Mouse (Mus musculus): Measurements from ENCODE around the gene Slc10a6. TPM values are rescaled to one million over a fixed set of nuclear protein-coding genes. Genes with fewer than 3 reads are reported as not detected.
A peak's percentile ranks its signal among the peaks of the same experiment; 100 is the strongest.

Slc10a6 gene
- polyA plus RNA-seq, 1 experiment: 0.90 TPM

- Histone ChIP-seq H3K4me1 (ENCODE audit: control insufficient read depth, insufficient read depth, insufficient read length) (no peaks in the 10 kb centered on the region), H3K27ac (ENCODE audit: insufficient read depth, low read length) (no peak overlapping the region), H3K4me3 (ENCODE audit: extremely low read depth, insufficient read depth, insufficient read length) (no peak overlapping the region), H3K27me3 (ENCODE audit: control insufficient read depth, insufficient read depth, low read length) (no peaks in the 10 kb centered on the region), H3K36me3 (ENCODE audit: control insufficient read depth, insufficient read depth, low read length) (no peaks in the 10 kb centered on the region)
- TF ChIP-seq CTCF (IDR thresholded peaks at IDR 0.05; ENCODE audit: extremely low read depth, insufficient read depth, insufficient read length, insufficient replicate concordance): no peak
- no peak for TF ChIP-seq POLR2A (IDR thresholded peaks at IDR 0.05; ENCODE audit: low read depth, low read length)
- WGBS: 68% methylated on average over 2 of the region's 2 CpGs
- DNase-seq (ENCODE audit: low read depth in 1 of 2, low spot score in 2 of 2): no peak
Observed at GRCm38 (mm10) chr5:103665876-103666275, 36.7 kb upstream of the Slc10a6 start.

GRCm38 (mm10) chr5:103664932-103665331 is 35.7 kb upstream of the Slc10a6 start:
- H3K4me3 ChIP-seq (ENCODE audit: extremely low read depth, insufficient read depth, insufficient read length): no peak overlapping the region
- no peak for DNase-seq (ENCODE audit: low read depth in 1 of 2, low spot score in 2 of 2)
- WGBS: 92% methylated on average over 9 of the region's 9 CpGs
- TF ChIP-seq CTCF (IDR thresholded peaks at IDR 0.05; ENCODE audit: extremely low read depth, insufficient read depth, insufficient read length, insufficient replicate concordance): no peak
- TF ChIP-seq POLR2A (IDR thresholded peaks at IDR 0.05; ENCODE audit: low read depth, low read length): no peak
- H3K36me3 ChIP-seq (ENCODE audit: control insufficient read depth, insufficient read depth, low read length): no peaks in the 10 kb centered on the region
- no peaks in the 10 kb centered on the region for H3K27me3 ChIP-seq (ENCODE audit: control insufficient read depth, insufficient read depth, low read length)
- no peak overlapping the region for H3K27ac ChIP-seq (ENCODE audit: insufficient read depth, low read length)
- no peaks in the 10 kb centered on the region for H3K4me1 ChIP-seq (ENCODE audit: control insufficient read depth, insufficient read depth, insufficient read length)

DNA sequence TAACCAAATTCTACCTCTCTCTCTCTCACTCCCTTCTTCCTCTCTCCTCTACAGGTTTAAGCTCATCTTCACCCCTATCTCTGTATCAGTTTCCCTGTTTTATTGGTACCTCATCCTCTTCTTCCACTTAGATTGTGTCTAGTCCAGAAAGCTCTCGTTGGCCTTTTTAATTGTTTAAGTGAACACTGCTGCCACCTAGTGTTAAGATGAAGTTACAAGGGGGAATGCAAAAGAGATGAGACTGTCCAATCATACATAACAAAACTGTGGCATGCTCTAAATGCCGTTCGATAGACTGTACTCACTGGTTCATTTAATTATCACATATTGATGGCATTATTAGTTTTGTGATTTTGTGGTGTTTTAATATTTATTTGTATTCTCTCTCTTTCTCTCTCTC is 30.4 kb upstream of the Slc10a6 start:
- DNase-seq (ENCODE audit: low read depth in 1 of 2, low spot score in 2 of 2): peak in 1 of 2 experiments; percentile 27
- 21% methylated on average over 3 of the region's 3 CpGs for WGBS
- no peak for TF ChIP-seq CTCF (IDR thresholded peaks at IDR 0.05; ENCODE audit: extremely low read depth, insufficient read depth, insufficient read length, insufficient replicate concordance)
- no peak for TF ChIP-seq POLR2A (IDR thresholded peaks at IDR 0.05; ENCODE audit: low read depth, low read length)
- Histone ChIP-seq H3K36me3 (ENCODE audit: control insufficient read depth, insufficient read depth, low read length) (no peaks in the 10 kb centered on the region), H3K4me3 (ENCODE audit: extremely low read depth, insufficient read depth, insufficient read length) (no peak overlapping the region), H3K27me3 (ENCODE audit: control insufficient read depth, insufficient read depth, low read length) (no peaks in the 10 kb centered on the region), H3K4me1 (ENCODE audit: control insufficient read depth, insufficient read depth, insufficient read length) (no peaks in the 10 kb centered on the region; the same call in 1 of the 2 replicates), H3K27ac (ENCODE audit: insufficient read depth, low read length) (no peak overlapping the region)

DNA sequence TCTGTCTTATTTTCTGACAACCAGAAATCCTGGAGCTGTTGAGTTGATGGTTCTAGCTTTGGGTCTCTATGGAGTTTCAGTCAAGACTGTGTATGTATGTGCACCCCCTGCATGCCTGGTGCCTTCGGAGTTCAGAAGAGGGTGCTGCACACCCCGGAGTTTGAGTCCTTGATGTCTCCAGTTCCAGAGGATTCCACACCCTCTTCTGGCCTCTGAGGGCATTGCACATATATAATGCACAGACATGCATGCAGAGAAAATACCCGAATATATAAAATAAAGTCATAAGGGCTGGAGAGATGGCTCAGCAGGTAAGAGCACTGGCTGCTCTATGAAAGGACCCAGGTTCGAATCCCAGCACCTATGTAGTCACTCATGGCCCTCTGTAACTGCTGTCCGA is 29.7 kb upstream of the Slc10a6 start:
- WGBS: 64% methylated on average over 5 of the region's 5 CpGs
- DNase-seq (ENCODE audit: low read depth in 1 of 2, low spot score in 2 of 2): no peak
- H3K4me1 ChIP-seq (ENCODE audit: control insufficient read depth, insufficient read depth, insufficient read length): no peaks in the 10 kb centered on the region; the same call in 1 of the 2 replicates

DNA sequence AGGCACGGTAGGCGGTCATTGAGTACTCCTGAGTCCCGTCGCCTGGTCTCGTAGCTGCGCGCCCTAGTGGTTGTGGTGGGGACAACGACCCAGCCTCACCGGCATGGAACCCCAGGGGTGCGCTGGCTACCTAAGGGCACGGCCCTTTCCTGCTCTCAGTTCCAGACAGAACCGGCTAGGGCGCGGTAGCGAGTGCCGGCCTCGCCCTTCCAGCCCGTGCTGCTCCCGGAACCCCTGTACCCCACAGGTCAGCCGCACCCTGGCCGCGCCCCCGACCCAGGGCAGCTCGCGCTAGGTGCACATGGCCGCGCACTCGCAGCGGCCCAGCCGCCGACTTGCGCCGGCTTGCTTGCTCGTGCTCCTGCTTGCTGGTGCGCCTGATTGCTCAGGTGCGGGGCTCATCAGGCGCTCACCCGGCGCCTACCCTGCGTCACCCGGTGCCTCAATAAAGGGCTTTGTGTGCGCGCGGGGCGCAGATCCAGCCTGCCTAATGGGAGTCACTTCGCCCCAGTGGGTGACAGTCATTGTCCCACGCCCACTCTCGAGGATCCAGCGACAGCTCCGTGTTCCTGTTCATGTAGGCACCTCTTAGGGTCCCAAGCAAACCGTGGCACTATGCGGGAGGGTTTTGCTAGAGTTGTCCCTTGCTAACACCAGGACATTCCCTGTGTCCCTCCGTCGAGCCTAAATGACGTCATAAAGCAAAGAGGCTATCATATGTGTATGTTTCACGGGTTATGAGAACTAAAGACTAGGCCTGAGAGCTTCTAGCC is 26.3 kb upstream of the Slc10a6 start, which contains the start of gene 1700016H13Rik:
Gene 1700016H13Rik (minus strand): TSS at position 665 of the 773 bp plus-strand sequence.
- H3K4me1 ChIP-seq (ENCODE audit: control insufficient read depth, insufficient read depth, insufficient read length): no peaks in the 10 kb centered on the region; the same call in 1 of the 2 replicates
- no peaks in the 10 kb centered on the region for H3K36me3 ChIP-seq (ENCODE audit: control insufficient read depth, insufficient read depth, low read length)
- DNase-seq (ENCODE audit: low read depth in 1 of 2, low spot score in 2 of 2): peak; percentile 32 to 77
- TF ChIP-seq CTCF (IDR thresholded peaks at IDR 0.05; ENCODE audit: extremely low read depth, insufficient read depth, insufficient read length, insufficient replicate concordance) (peak; percentile 50; the same call in 1 of the 2 replicates), POLR2A (IDR thresholded peaks at IDR 0.05; ENCODE audit: low read depth, low read length) (no peak)
- 3% methylated on average over 53 of the region's 56 CpGs for WGBS
- H3K4me3 ChIP-seq (ENCODE audit: extremely low read depth, insufficient read depth, insufficient read length): peak within 1 kb of the TSS; percentile 54
- H3K27ac ChIP-seq (ENCODE audit: insufficient read depth, low read length): no peak within 1 kb of the TSS
- no peaks in the 10 kb centered on the region for H3K27me3 ChIP-seq (ENCODE audit: control insufficient read depth, insufficient read depth, low read length)

More for the DNA sequence above, 29.7 kb upstream of the Slc10a6 start:
- Histone ChIP-seq H3K27ac (ENCODE audit: insufficient read depth, low read length) (no peak overlapping the region), H3K36me3 (ENCODE audit: control insufficient read depth, insufficient read depth, low read length) (no peaks in the 10 kb centered on the region), H3K4me3 (ENCODE audit: extremely low read depth, insufficient read depth, insufficient read length) (no peak overlapping the region), H3K27me3 (ENCODE audit: control insufficient read depth, insufficient read depth, low read length) (no peaks in the 10 kb centered on the region)
- no peak for TF ChIP-seq POLR2A (IDR thresholded peaks at IDR 0.05; ENCODE audit: low read depth, low read length)
- no peak for TF ChIP-seq CTCF (IDR thresholded peaks at IDR 0.05; ENCODE audit: extremely low read depth, insufficient read depth, insufficient read length, insufficient replicate concordance)

DNA sequence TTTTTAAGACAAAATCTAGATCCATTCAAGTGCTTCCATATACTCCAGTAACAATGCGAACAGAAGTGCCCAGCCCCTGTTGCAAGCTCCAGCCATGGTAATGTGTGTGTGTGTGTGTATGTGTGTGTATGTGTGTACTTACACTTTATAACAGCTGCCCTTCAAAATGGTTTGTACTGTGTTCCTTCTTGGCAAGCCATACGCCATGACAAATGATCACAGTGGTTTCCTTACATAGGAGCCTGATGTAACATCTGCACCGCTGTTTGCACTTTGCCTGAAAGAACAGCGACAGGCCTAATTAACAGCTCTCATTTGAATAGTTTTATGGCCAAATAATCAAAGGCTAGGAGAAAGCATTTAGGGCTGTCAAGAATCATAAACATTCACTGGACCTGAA is 25.6 kb upstream of the Slc10a6 start:
- no peak for DNase-seq (ENCODE audit: low read depth in 1 of 2, low spot score in 2 of 2)
- no peak overlapping the region for H3K27ac ChIP-seq (ENCODE audit: insufficient read depth, low read length)
- no peaks in the 10 kb centered on the region for H3K27me3 ChIP-seq (ENCODE audit: control insufficient read depth, insufficient read depth, low read length)
- TF ChIP-seq CTCF (IDR thresholded peaks at IDR 0.05; ENCODE audit: extremely low read depth, insufficient read depth, insufficient read length, insufficient replicate concordance) (no peak), POLR2A (IDR thresholded peaks at IDR 0.05; ENCODE audit: low read depth, low read length) (no peak)
- 48% methylated on average over 4 of the region's 4 CpGs for WGBS
- no peaks in the 10 kb centered on the region; the same call in 1 of the 2 replicates for H3K4me1 ChIP-seq (ENCODE audit: control insufficient read depth, insufficient read depth, insufficient read length)
- no peak overlapping the region for H3K4me3 ChIP-seq (ENCODE audit: extremely low read depth, insufficient read depth, insufficient read length)
- no peaks in the 10 kb centered on the region for H3K36me3 ChIP-seq (ENCODE audit: control insufficient read depth, insufficient read depth, low read length)

DNA sequence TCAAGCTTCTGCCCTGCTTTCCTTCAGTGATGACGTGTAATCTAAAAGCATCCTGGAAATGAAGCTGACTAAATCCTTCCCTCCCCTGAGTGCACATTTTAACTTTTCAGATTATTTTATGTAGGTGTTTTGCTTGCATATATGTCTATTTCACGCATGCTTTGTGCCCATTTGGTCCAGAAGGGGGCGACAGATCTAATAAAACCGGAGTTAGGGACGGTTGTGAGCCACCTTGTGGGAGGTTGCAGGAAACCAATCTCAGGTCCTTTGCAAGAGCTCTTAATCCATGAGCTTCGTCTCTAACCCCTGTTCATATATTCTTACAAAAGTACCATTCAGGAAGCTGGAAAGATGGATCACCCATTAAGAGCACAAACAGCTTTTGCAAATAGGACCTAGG is 25.0 kb upstream of the Slc10a6 start:
- Histone ChIP-seq H3K27ac (ENCODE audit: insufficient read depth, low read length) (no peak overlapping the region), H3K36me3 (ENCODE audit: control insufficient read depth, insufficient read depth, low read length) (no peaks in the 10 kb centered on the region), H3K4me1 (ENCODE audit: control insufficient read depth, insufficient read depth, insufficient read length) (no peaks in the 10 kb centered on the region; the same call in 1 of the 2 replicates), H3K4me3 (ENCODE audit: extremely low read depth, insufficient read depth, insufficient read length) (no peak overlapping the region), H3K27me3 (ENCODE audit: control insufficient read depth, insufficient read depth, low read length) (no peaks in the 10 kb centered on the region)
- TF ChIP-seq POLR2A (IDR thresholded peaks at IDR 0.05; ENCODE audit: low read depth, low read length) (no peak), CTCF (IDR thresholded peaks at IDR 0.05; ENCODE audit: extremely low read depth, insufficient read depth, insufficient read length, insufficient replicate concordance) (peak; percentile 31; the same call in 1 of the 2 replicates)
- DNase-seq (ENCODE audit: low read depth in 1 of 2, low spot score in 2 of 2): peak in 1 of 2 experiments; percentile 34
- 47% methylated on average over 6 of the region's 6 CpGs for WGBS

Measured in spleen, adult 2 months (tissue).